Mouse (Mus musculus) thymus, postnatal 14 days (tissue): Measurements from ENCODE around the gene Pign.

Source experiments
- DNase-seq: peaks from one replicate; pipeline ENCODE4 v3.0.0; 2021

Gene Pign

DNA sequence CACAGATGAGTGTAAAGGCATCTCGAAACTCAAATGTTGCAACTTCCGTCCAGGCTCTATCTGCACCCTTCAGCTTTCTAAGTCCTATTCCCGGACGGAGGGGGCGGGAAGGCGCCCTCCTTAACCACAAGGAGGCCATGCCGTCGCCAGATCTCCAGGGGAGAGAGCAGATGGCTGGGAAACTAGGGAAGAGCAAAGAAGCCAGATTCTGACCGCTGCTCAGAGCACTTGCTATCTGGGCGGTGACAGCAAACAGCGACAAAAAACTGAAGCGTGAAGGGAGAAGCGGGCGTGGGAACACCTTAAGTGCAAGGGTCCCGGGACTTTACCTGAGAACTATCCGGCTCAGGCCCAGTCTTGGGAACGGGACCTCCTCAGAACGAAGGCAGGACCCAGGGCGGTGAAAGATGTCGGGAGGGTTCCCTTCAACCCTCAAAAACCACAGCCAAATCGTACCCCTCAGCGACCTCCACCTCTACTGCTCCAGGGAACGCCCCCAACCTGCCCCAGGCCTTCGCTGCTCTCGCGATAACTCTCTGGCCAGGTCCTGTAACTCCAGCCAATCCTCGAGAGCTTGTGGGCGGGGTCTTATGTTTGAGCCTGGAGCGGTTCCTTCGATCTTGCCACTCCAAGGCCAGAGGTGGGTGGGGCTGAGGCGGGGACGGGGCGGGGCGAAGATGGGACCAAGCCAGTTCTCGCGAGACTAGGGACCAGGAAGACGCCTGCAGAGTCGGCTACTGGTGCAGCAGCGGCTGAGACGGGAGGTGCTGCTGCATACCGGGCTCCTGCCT lies at the start of gene Pign, which contains the start of gene Relch:
TSS of gene Pign (minus strand) at position 507 of the 791 bp plus-strand sequence.
TSS of gene Relch (plus strand) at position 691 of the 791 bp plus-strand sequence.
- peak; percentile 99 for DNase-seq

DNA sequence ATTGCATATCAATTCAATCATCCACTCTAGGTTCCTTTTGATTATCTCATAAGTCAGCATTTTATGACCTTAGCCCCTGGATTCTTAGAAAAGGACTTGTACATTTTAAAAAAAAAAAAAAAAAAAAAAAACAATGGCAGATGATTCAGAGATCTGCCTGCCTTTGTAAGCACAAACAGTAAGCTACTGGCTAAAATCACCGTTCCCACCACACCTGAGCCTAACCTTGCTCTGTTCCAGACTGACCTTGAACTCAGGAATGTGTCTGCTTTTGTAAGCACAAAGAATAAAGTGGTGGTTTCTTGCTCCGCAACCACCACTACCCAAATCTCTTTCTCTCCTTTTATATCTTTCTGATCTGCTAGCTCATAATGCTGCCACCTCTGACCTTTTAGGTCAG lies 49.3 kb upstream of the Pign start:
- no peak for DNase-seq

DNA sequence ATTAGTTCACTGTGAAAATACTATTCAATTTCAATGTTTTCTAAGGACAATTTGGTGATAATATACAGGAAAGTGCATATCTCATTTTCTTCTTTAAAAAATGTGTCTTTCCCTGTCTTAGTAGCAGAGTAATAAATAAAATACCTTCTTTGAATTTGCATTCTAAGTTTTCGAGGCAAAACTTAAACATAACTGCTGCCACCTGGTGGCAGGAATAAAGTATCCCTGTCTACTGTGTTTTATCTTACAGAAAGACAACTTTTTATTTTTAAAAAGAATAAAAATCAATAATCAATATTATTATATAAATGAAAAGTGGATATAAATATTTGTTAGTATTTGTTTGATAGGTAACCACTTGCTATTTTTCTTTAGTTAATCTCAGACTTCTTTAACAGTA lies 47.8 kb upstream of the Pign start:
- DNase-seq = peak; percentile 22

DNA sequence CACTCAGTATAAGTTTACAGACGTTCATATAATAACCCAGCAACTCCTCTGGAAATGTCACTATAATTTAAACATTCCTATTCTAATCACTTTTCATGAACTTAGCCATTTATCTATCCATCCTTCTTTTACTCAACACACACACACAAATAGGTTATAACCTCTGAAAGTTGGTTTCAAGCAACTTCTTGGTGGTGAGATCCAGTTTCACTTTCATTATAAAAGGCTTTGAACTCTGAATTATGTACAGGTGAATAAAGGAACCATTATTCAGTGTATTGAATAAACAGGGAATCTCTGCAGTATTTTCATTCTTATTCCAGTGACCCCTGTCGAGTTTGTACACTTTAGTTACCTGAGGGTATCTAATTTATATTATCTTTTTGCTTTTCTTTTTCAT lies 45.9 kb upstream of the Pign start:
- DNase-seq = no peak

DNA sequence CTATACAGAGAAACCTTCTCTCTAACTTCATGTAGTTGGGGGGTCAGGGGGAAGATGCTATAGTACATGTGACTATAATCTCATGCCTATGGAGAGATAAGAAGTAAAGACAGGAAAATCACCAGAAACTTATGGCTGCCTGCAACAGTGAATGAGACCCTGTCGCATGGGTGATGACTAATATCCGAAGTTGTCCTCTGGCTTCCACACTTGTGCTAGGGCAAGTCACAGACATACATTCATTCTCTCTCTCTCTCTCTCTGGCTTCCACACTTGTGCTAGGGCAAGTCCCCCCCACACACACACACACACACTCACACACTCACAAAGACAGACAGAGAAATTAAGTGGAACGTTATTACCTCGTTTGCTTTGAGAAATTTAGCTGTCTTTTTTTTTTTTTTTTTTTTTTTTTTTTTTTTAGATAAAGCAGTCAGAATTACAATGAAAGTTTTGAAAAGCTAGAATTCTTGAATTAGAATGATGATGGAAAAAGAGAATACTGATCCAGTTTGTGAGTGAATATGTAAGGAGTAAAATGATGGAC lies 37.6 kb upstream of the Pign start:
- no peak for DNase-seq

DNA sequence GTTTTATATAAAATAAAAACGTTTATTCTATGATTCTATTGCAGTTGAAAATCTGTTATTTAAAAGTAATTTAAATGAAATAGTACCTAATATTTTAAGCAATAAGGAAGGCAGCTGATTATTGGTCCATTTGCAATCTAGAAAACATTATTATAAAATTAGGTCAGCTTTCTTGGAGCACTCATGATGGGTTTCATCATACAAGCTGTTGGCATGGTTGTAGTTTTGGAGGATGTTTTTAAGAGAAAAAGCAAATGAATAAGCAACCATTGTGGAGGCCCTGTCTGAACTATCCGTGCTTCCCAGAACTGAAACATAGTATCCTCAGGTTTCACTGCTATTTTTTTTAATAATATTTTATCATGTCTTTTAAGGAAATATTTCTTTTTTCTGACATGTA lies 32.1 kb upstream of the Pign start:
- DNase-seq = no peak

DNA sequence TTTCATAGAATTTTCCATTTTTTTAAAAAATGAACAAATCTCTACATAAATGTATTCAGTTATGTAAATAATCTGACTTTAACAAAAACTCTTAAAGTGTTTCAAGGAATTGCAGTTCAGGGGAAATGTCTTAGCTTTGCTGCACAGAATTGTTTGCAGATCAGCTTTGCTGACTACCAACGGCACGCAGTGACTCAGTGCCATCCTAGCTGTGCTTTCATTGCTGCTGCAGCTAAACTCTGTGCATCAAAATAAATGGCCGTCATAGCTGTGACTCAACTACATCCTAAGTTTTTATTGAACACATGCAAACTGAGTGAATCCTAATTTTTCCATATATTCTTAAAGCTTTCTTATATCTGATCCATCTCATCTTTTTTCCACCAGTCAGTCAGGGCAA lies 22.0 kb upstream of the Pign start:
- no peak for DNase-seq

DNA sequence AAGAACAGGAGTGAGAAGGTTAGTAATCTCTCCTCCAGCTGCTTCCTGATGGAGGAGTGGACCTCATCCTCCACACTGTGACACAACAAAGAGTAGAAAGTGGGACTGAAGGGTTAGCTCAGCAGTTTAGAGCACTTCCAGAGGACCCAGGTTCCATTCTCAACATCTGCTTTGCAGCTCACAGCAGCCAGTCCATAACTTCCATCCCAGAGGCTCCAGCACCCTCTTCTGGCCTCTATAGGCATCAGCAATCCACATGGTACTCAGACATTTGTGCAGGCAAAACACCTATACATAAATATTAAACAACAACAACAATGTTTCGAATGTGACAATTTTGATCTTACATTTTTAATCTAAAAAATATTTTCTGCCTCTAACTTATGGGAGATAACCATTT lies 17.1 kb upstream of the Pign start:
- DNase-seq = peak; percentile 29

DNA sequence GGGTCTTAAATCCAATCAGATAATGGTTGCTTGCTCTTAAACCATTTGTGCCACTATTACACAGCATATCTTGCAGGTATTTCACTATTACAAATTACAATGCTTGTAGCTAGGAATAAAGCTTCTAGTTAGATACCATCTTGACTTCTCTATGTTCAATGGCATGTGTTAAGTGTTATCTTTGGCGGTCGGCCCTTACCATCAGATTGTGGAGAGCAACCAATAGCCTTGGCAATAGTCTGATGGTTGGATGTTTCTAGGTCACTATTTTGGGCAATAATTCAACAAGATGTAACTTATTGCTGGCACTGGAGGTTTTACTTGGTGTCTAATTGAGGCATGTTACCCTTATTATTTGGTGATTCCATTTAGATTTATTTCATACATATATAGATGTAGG lies 11.3 kb upstream of the Pign start:
- no peak for DNase-seq

DNA sequence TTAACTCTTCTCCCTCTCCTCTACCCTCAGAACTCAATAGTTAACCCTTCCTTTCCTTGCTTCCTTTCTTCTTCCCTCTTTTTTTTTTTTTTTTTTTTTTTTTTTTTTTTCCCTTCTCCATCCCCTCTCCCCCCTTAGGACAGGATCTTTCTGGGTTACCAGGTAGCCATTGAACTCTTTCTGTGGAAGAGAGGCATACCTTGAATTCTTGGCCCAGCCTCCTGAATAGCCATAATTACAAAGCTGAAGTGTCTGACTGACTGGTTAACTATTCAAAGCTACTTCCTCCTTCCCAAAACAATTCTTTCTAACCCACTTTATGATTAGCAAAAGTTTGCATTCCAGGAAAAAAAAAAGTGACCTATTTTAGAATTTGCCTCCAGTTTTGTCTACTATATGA lies 6.2 kb upstream of the Pign start:
- DNase-seq = no peak

DNA sequence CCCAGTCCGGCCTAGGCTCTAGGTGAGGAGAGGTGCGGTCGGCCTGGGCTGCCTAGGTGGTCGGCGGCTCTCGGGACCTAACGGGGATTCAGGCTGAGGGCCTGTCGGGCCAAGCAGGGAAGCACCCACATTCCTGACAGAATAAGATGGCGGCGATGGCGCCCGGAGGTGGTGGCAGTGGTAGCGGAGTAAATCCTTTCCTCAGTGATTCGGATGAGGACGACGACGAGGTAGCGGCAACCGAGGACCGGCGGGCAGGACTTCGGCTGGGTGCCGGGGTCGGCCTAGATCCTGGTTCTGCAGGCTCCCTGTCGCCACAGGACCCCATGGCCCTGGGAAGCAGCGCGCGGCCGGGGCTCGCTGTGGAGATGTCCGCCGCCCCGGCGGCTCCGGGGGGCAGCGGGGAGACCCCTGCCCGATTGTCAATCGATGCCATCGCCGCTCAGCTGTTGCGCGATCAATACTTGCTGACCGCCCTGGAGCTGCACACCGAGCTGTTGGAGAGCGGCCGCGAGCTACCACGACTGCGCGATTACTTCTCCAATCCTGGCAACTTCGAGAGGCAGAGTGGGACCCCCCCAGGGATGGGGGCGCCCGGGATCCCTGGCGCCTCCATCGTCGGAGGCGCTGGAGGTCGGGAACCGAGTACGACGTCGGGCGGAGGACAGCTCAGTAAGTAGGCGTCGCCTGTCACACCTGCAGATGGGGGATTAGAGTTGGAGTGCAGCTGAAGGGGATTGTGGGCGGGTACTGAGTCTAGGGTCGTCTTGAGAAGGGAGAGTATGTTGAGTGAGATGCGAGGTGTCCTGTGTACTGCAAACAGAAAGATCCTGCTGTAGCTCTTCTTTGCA lies 710 bp upstream of the Pign start:
- peak; percentile 48 for DNase-seq

DNA sequence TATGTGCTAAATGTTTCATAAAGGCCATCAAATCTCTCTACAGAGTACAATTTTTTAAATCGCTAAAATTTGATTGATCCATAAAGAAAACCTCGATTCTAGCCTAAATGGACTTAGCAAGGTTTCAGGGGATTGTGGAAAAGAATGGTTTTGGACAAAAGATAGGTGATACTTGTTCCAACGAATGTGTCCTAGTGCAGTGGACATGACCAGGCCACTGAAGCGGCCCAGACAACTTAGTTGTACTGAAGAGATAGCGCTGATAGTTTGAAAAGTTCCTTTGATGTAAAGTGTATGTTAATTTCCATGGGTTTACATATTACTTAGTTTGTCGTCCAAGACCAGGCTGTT lies 682 bp downstream of the Pign start:
- DNase-seq = no peak

DNA sequence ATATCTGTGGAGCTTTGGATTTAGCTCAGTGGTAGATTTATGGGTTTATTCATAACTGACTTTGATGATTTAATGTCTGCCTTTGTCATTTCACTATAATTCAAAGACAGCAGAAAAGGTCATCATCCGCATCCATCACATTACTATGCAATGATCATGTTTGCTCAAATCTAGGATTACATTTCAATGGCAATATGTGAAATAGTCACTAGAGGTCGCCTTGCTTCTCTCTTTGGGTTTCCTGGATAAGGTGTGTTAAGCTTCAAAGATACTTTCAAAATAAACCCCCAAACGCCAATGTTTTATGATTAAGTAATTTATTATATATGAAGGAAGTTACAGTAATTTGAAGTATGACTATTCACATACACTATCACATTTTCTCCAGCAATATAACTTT lies 3.5 kb downstream of the Pign start:
- peak; percentile 55 for DNase-seq

DNA sequence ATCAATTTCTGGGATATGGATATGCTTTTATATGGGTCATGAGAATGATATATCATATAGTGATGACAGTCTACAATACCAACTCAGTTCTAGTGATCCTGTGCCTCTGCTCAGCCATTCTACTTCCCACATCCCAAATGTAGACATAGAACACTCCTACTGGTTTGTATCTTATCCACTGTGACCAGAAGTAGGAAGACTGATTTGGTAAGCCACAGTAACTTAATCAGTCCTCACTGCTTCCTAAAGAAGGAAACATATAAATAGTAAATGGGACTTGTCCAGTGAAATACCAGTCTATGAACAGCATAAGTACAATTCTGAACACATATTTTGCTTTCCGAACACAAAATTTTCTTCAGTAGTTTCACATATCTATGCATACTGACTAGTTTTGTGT lies 9.5 kb downstream of the Pign start:
- DNase-seq = no peak

DNA sequence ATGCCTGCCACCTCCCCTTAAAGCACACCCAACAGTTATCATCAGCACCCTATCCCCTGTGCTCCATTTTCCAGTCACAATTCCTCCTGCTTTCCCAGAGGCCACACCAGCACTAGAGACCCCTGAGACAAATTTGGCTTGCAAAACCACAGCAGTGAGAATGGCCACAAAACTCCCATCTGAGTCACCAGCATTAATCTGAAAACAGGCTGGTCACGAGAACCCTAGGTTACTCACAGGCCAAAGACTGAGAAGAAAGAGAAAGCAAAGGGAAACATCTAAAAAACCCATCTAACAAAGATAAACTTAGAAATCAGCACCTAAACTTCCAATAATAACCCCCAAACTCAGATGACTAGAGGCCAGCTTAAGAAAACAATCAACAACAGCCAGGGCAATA lies 12.8 kb downstream of the Pign start:
- DNase-seq = no peak

DNA sequence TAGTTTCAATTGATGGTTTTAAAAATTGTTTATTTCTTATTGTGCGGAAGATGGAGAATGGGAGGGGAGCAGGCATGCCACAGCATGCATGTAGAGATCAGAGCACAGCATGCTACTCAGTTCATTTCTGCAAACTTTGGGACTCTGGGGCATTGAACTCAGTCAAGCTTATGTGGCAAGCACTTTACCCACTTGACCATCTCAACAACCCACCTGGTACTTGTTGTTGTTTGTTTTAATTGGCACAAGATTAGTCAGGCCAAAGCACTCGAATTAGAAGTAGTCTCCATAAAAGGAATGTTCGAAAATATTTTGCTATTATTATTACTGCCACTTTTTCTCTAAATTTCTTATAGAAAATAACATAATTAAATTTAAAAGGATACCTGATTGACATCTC lies 19.4 kb downstream of the Pign start:
- DNase-seq = no peak

DNA sequence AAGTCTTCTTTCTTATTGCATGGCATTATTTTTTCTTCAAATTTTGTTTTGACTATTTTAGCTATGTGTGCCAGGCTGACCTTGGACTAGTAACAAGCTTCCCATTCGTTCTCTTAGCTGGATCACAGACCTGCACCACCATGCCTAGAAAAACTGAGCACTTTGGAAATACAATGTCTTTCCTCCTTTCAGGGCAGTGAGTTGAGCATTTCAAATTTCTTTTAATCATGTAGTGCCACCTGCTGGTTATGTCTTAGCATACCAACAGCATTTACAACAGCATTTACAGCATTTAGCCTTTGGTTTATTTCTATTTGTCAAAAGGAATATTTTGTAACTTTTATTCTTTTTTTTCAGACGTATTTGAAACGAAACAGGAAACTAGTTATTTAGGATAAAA lies 33.0 kb downstream of the Pign start:
- peak; percentile 7 for DNase-seq

DNA sequence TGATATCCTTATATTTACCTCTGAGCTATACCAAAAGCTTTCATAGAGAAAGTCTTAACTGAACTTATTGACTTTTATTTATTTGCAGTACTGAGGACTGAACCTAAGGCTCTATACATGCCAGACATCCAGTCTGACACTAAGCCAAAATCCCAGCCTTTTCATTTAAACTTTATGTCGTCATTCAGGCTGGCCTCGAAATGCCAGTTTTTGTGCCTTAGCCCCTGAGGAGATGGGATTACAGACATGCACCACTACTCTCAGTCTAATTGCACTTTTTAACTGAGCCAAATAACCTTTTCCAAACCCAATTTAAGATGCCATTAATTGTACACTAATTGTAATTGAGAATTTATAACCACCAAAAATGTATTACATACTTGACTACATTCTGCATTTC lies 73.8 kb downstream of the Pign start:
- DNase-seq = no peak

DNA sequence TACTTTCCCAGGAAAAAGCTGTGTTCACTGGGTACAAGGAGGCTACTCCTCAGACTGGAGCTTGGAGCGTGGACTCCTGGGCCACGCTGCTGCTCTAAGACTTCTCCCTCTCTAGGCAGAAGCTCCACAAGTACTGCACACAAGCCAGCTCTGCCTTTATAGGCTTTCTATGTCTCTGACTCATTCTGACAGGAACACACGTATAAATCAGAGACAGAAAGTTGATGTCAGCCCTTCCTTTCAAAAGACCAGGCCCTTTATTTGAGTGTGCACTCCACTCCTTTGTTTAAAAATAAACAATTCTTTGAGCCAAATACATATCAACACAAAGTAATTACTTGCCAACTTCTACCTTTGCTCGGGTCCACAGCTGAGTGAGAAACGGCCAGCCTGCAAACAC lies 74.8 kb downstream of the Pign start:
- no peak for DNase-seq

DNA sequence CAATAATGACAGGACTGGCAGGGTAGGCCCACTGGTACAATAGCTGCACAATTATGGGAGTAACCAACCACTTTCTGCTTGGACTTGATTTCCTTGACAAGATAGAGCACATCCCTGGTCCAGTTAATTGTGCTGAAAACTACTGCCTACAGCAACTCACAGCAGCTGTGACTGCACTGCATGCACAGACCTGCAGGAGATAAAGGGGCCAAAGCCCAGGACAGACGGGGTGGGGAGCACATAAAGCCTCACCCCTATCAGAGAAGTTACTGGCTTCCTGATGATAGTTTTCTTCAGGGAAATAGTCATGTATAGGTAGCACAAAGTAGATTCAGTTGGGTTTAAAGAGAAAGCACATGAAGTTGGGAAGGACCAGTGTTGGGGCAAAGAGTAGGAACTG lies 80.7 kb downstream of the Pign start:
- no peak for DNase-seq

DNA sequence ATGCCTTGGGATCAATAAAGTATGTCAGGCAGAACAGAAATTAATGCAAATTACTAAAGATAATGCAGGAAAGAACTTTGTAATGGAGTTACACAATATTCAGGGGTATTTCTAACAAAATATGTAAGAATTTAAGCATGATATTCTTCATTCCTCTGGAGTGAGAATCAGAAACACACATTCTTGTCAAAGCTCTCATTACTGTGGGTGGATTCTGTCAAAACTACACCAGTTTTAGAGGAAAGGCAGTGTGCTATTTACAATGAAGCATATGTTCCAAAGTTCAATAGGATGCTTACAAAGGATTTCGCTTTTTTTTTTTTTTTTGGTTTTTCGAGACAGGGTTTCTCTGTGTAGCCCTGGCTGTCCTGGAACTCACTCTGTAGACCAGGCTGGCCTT lies 82.6 kb downstream of the Pign start:
- no peak for DNase-seq

DNA sequence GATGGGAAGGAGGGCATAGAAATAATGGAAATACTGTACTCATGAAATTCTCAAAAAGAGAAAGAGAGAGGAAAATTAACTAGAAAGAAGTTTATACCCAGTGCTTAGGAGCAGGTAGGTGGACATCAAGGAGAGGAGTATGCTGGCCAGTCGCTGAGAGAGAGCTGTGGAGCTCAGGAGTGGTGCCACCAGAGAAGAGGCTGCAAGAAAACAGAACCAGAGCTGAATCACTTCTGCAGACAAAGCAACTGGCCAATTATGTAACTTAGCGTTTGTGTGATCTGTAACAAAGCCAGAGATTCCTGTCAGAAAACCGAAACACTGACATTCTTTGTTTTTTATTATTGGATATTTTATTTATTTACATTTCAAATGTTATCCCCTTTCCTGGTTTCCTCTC lies 97.4 kb downstream of the Pign start:
- DNase-seq = no peak

DNA sequence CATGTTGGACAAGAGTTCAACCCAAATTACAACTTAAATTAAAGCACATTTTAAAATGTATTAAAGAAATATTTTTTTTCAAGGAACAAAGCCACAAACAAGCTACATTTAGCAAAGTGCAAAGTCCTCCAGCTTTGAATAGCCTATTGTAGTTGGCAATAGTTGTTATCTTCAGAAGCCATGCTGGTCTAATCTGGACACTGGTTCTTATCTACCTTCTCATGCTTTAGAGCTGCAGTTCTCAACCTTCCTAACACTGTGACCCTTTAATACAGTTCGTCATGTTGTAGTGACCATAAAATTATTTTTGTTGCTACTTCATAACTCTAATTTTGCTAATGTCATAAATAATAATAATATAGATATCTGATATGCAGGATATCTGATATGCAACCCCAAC lies 99.2 kb downstream of the Pign start:
- DNase-seq = no peak

DNA sequence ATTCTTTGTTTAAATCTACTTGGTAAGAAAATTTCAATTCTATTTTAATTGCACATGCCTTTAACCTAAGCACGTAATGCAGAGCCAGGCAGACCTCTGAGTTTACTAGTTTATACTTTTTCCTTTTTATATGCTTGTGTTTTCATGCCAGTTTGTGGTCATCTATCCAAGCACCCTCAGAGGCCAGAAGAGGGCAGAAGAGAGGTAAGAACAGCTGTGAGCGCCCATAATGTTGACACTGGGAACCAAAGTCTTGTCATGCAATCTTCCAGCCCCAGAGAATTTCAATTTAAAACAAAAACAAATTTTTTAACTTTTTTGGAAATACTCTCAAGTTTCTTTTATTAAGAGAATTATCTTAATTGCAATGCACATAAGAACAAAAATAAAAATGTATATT lies 99.7 kb downstream of the Pign start:
- no peak for DNase-seq
